Mouse (Mus musculus) liver, embryonic 13.5 days (tissue): ENCODE results near the gene Amhr2. TPM values are rescaled to one million over a fixed set of nuclear protein-coding genes. Genes with fewer than 3 reads are reported as not detected.

Source experiments
- polyA plus RNA-seq: library from polyadenylated mRNA; unstranded; fragments of >200 nt; fragmentation: Nextera tagmentation; extraction: Ambion mirVana; gene quantifications from 2 replicates; pipeline ENCODE4 v1.2.1, GENCODE M21; 2015

Amhr2 gene
- polyA plus RNA-seq, 1 experiment from 2014 or later = 0.14 TPM

Other genes with a start within 250 kb of the Amhr2 start
- gene Zfp740, start 242.1 kb upstream of the Amhr2 start, polyA plus RNA-seq = 14.8 and 21.8 TPM in 2 replicates
- gene Csad, start 240.6 kb upstream of the Amhr2 start, polyA plus RNA-seq = 20.8 and 22.0 TPM in 2 replicates
- 5.5 and 6.5 TPM in 2 replicates for gene Itgb7, start 213.4 kb upstream of the Amhr2 start, polyA plus RNA-seq
- 2.5 and 3.0 TPM in 2 replicates for gene Rarg, start 187.8 kb upstream of the Amhr2 start, polyA plus RNA-seq
- not detected in 2 replicates for gene Gm9918, start 174.8 kb upstream of the Amhr2 start, polyA plus RNA-seq
- gene Mfsd5, start 165.9 kb upstream of the Amhr2 start, polyA plus RNA-seq = 29.0 and 33.7 TPM in 2 replicates
- gene Espl1, start 149.1 kb upstream of the Amhr2 start, polyA plus RNA-seq = 23.3 and 26.3 TPM in 2 replicates
- 133 and 151 TPM in 2 replicates for gene Pfdn5, start 119.3 kb upstream of the Amhr2 start, polyA plus RNA-seq
- 46.0 and 48.6 TPM in 2 replicates for gene Myg1, start 113.7 kb upstream of the Amhr2 start, polyA plus RNA-seq
- gene Aaas, start 94.6 kb upstream of the Amhr2 start, polyA plus RNA-seq = 60.9 and 61.9 TPM in 2 replicates
- gene Sp7, start 78.2 kb upstream of the Amhr2 start, polyA plus RNA-seq = 0.07 and 0.09 TPM in 2 replicates
- gene Sp1, start 39.2 kb upstream of the Amhr2 start, polyA plus RNA-seq = 4.0 and 4.3 TPM in 2 replicates
- gene Prr13, start 13.7 kb downstream of the Amhr2 start, polyA plus RNA-seq = 108 and 112 TPM in 2 replicates
- 91.4 and 92.1 TPM in 2 replicates for gene Pcbp2, start 25.2 kb downstream of the Amhr2 start, polyA plus RNA-seq
- gene Gm10337, start 58.4 kb downstream of the Amhr2 start, polyA plus RNA-seq = not detected in 2 replicates
- gene Map3k12, start 71.7 kb downstream of the Amhr2 start, polyA plus RNA-seq = 1.8 and 2.1 TPM in 2 replicates
- 52.2 and 55.4 TPM in 2 replicates for gene Tarbp2, start 72.8 kb downstream of the Amhr2 start, polyA plus RNA-seq
- 0.93 and 1.1 TPM in 2 replicates for gene Npff, start 79.6 kb downstream of the Amhr2 start, polyA plus RNA-seq
- not detected in 2 replicates for gene Gm28047, start 179.7 kb downstream of the Amhr2 start, polyA plus RNA-seq
- 8.6 and 9.0 TPM in 2 replicates for gene Atf7, start 180.1 kb downstream of the Amhr2 start, polyA plus RNA-seq
- 32.5 and 38.7 TPM in 2 replicates for gene Atp5g2, start 227.0 kb downstream of the Amhr2 start, polyA plus RNA-seq